Comparison of ENCODE assay signal across 10 mouse cellular contexts in the genomic region with DNA sequence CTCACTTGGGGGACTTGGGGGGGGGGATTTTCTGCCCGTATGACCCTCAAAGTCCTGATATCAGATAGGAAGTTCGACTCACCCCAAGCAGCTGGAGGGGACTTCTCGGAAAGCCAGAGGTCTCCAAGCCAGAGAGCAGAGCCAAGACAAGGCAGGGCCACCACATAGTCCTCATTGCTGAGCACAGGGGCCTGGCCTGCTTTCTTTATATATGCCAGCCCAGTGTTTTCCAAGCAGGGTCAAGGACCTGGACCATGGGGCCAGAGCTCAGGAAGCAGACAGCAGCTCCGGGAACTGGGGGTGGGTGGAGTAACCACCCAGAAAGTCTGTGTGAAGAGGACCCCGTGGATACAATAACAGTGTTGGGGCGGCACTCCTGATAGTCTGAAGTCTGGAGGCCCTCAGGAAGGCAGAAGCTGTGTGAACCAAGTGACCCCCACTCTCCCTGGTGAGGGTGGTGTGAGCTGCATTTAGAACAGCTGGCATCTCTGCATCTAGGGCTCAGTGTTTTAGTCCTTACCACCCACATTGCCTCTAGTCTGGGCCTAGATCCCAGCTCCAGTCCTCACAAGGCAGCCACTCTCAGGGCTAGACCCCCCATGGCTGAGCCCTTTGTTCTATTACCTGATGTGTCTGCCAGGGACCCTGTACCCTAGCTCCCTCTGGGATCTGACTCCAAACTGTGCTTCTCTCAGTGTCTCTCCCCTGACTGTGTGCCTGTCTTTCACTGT. TPM values are rescaled to one million over a fixed set of nuclear protein-coding genes. Genes with fewer than 3 reads are reported as not detected.
A peak's percentile ranks its signal among the peaks of the same experiment; 100 is the strongest.
DNase-seq lines count a peak whose midpoint lies in the region; ATAC-seq and TF ChIP-seq lines count a peak whose summit lies in the region.
"Had no signal": no experiment of that assay in that cellular context is flagged by ENCODE, and none has a peak within 500 bp of the region (broad histone marks: within the 10 kb centered on the region; RNA-seq: fewer than 3 reads in every experiment).

Itih3 (minus strand) TSS at position 386 of the 731 bp plus-strand sequence.

- no peaks in the 10 kb centered on the region for H3K27me3 ChIP-seq in heart, postnatal 0 days (ENCODE audit: control insufficient read depth, insufficient read depth, low read length)
- H3K27me3 ChIP-seq in cerebellum, adult 2 months (ENCODE audit: control insufficient read depth, insufficient read depth, low read length): no peaks in the 10 kb centered on the region
- H3K27me3 ChIP-seq in hindbrain, postnatal 0 days (ENCODE audit: insufficient read depth, low read length): no peaks in the 10 kb centered on the region
- H3K27me3 ChIP-seq in liver, embryonic 13.5 days: no peaks in the 10 kb centered on the region
- H3K27me3 ChIP-seq in thymus, adult 2 months (ENCODE audit: control insufficient read depth, insufficient read depth, low read length): no peaks in the 10 kb centered on the region

- no peak for TF ChIP-seq CTCF in heart, postnatal 0 days (IDR thresholded peaks at IDR 0.05; ENCODE audit: low read depth)
- TF ChIP-seq CTCF in cerebellum, adult 2 months (IDR thresholded peaks at IDR 0.05; ENCODE audit: borderline replicate concordance, insufficient read depth, low read depth, low read length): no peak
- TF ChIP-seq CTCF in hindbrain, postnatal 0 days (IDR thresholded peaks at IDR 0.05; ENCODE audit: low read depth): no peak
- no peak for TF ChIP-seq CTCF in thymus, adult 2 months (IDR thresholded peaks at IDR 0.05; ENCODE audit: borderline replicate concordance, control insufficient read depth, extremely low read depth, insufficient read depth, low read length, poor library complexity)

- no peaks in the 10 kb centered on the region for H3K36me3 ChIP-seq in heart, postnatal 0 days (replicated peaks; ENCODE audit: control insufficient read depth, insufficient read depth, low read length)
- H3K36me3 ChIP-seq in hindbrain, postnatal 0 days (ENCODE audit: insufficient read depth, low read length): no peaks in the 10 kb centered on the region
- 0 out of 2 replicates have a peak, but pooled peaks cover 4% of the 10 kb centered on the region for H3K36me3 ChIP-seq in liver, embryonic 13.5 days
- H3K36me3 ChIP-seq in thymus, adult 2 months (ENCODE audit: control insufficient read depth, insufficient read depth, low read length): no peaks in the 10 kb centered on the region

- no peak for TF ChIP-seq EP300 in heart, postnatal 0 days (IDR thresholded peaks at IDR 0.05; ENCODE audit: low read depth)

- H3K9ac ChIP-seq in heart, postnatal 0 days (replicated peaks; ENCODE audit: low read depth, low read length): no peak within 1 kb of the TSS
- no peak within 1 kb of the TSS for H3K9ac ChIP-seq in hindbrain, postnatal 0 days (replicated peaks; ENCODE audit: low read length)
- H3K9ac ChIP-seq in liver, embryonic 13.5 days: peak within 1 kb of the TSS; percentile 19

- WGBS in heart, postnatal 0 days: 36% methylated on average over 6 of the region's 6 CpGs
- WGBS in cerebellum, adult 2 months: 58% methylated on average over 6 of the region's 6 CpGs
- 66% methylated on average over 6 of the region's 6 CpGs for WGBS in hindbrain, postnatal 0 days
- 36% methylated on average over 6 of the region's 6 CpGs for WGBS in liver, embryonic 13.5 days (ENCODE audit: insufficient replicate concordance)
- WGBS in thymus, adult 2 months: 82% methylated on average over 6 of the region's 6 CpGs

- H3K27ac ChIP-seq in heart, postnatal 0 days (ENCODE audit: low read depth): no peak within 1 kb of the TSS
- no peak within 1 kb of the TSS for H3K27ac ChIP-seq in cerebellum, adult 2 months (ENCODE audit: insufficient read depth, low read length)
- peak within 1 kb of the TSS; percentile 52; the same call in 1 of the 2 replicates for H3K27ac ChIP-seq in hindbrain, postnatal 0 days
- peak within 1 kb of the TSS; percentile 50 for H3K27ac ChIP-seq in liver, embryonic 13.5 days
- H3K27ac ChIP-seq in thymus, adult 2 months (ENCODE audit: control insufficient read depth, insufficient read depth, low read length): no peak within 1 kb of the TSS

- H3K4me3 ChIP-seq in heart, postnatal 0 days (ENCODE audit: low read depth, low read length): no peak within 1 kb of the TSS
- H3K4me3 ChIP-seq in cerebellum, adult 2 months (replicated peaks; ENCODE audit: insufficient read depth, low read depth, low read length): no peak within 1 kb of the TSS
- no peak within 1 kb of the TSS for H3K4me3 ChIP-seq in hindbrain, postnatal 0 days (ENCODE audit: low read length)
- H3K4me3 ChIP-seq in liver, embryonic 13.5 days (replicated peaks): peak within 1 kb of the TSS; percentile 32
- no peak within 1 kb of the TSS for H3K4me3 ChIP-seq in thymus, adult 2 months (ENCODE audit: control insufficient read depth, insufficient read depth, low read length)

- no peaks in the 10 kb centered on the region for H3K9me3 ChIP-seq in heart, postnatal 0 days (replicated peaks; ENCODE audit: control insufficient read depth, low read length)
- H3K9me3 ChIP-seq in hindbrain, postnatal 0 days (ENCODE audit: low read length): no peaks in the 10 kb centered on the region
- H3K9me3 ChIP-seq in liver, embryonic 13.5 days (replicated peaks): no peaks in the 10 kb centered on the region

- H3K4me1 ChIP-seq in heart, postnatal 0 days (ENCODE audit: control insufficient read depth, insufficient read depth): no peaks in the 10 kb centered on the region
- no peaks in the 10 kb centered on the region for H3K4me1 ChIP-seq in cerebellum, adult 2 months (ENCODE audit: control insufficient read depth, insufficient read depth, low read length)
- H3K4me1 ChIP-seq in hindbrain, postnatal 0 days (ENCODE audit: insufficient read depth, low read length): no peaks in the 10 kb centered on the region
- 0 out of 2 replicates have a peak, but pooled peaks cover 10% of the 10 kb centered on the region for H3K4me1 ChIP-seq in liver, embryonic 13.5 days (replicated peaks)
- H3K4me1 ChIP-seq in thymus, adult 2 months (replicated peaks; ENCODE audit: control insufficient read depth, insufficient read depth, low read length): no peaks in the 10 kb centered on the region

- intact Hi-C loops in heart, postnatal 36 days (cut with DNase I): no loop called here
- intact Hi-C loops in gastrocnemius, postnatal 14 days (cut with DNase I; ENCODE audit: low total_unique reads): no loop called here

- H3K4me2 ChIP-seq in heart, postnatal 0 days (ENCODE audit: low read depth, low read length): no peak within 1 kb of the TSS
- no peak within 1 kb of the TSS for H3K4me2 ChIP-seq in hindbrain, postnatal 0 days (ENCODE audit: low read depth, low read length)
- H3K4me2 ChIP-seq in liver, embryonic 13.5 days: peak within 1 kb of the TSS; percentile 43

- no peak for DNase-seq in heart, postnatal 0 days (ENCODE audit: low spot score)
- no peak for DNase-seq in heart, postnatal 36 days
- peak; percentile 10 to 50 for DNase-seq in cerebellum, adult 2 months
- peak; percentile 55 for DNase-seq in hindbrain, postnatal 0 days (ENCODE audit: low spot score)
- no peak for DNase-seq in liver, embryonic 13.5 days
- no peak for DNase-seq in thymus, adult 2 months
- DNase-seq in gastrocnemius, postnatal 14 days: no peak
- no peak for DNase-seq in yolk sac, embryonic 10.5 days (ENCODE audit: low spot score)
- DNase-seq: thymus, postnatal 25 days had no signal

- TF ChIP-seq POLR2A in cerebellum, adult 2 months (IDR thresholded peaks at IDR 0.05; ENCODE audit: borderline replicate concordance, insufficient read depth, low read length): no peak
- no peak for TF ChIP-seq POLR2A in thymus, adult 2 months (IDR thresholded peaks at IDR 0.05; ENCODE audit: control insufficient read depth, extremely low read depth, insufficient read depth, low read length, poor library complexity)

- ATAC-seq in heart, postnatal 0 days (ENCODE audit: insufficient read depth, low read depth): peak; percentile 20; the same call in 1 of the 2 replicates
- peak; percentile 86 for ATAC-seq in hindbrain, postnatal 0 days
- peak; percentile 72 for ATAC-seq in liver, embryonic 13.5 days (ENCODE audit: low read depth)

RNA-seq across cellular contexts. Expression of gene Itih3, which starts in this region (rescaled TPM):
- total RNA-seq in heart, postnatal 0 days (2014; rRNA removed; ENCODE audit: low replicate concordance): 0.66 and 2.4 TPM in 2 replicates
- 0.49 and 0.72 TPM in 2 replicates for polyA plus RNA-seq in heart, postnatal 0 days (2015; fragmentation: Nextera tagmentation; extraction: Ambion mirVana)
- 1 to 10 TPM in 1 of 2 experiments, under 1 TPM in 1; 0.73 to 1.2 TPM for total RNA-seq in heart, postnatal 36 days (2021)
- polyA plus RNA-seq in cerebellum, adult 2 months (2012; rRNA removed): 76.7 and 82.8 TPM in 2 replicates
- total RNA-seq in hindbrain, postnatal 0 days (2014; rRNA removed): 8.6 and 14.1 TPM in 2 replicates
- polyA plus RNA-seq in hindbrain, postnatal 0 days (2015; fragmentation: Nextera tagmentation; extraction: Ambion mirVana): 8.2 and 10.1 TPM in 2 replicates
- polyA plus RNA-seq in liver, embryonic 13.5 days (2015; fragmentation: Nextera tagmentation; extraction: Ambion mirVana): 114 and 122 TPM in 2 replicates
- polyA plus RNA-seq in thymus, adult 2 months (2012; rRNA removed): 0.19 and 0.66 TPM in 2 replicates
- under 1 TPM; 0.13 to 0.18 TPM for total RNA-seq in gastrocnemius, postnatal 14 days (2021)
- total RNA-seq: hematopoietic stem cell, adult 5-6 weeks had no signal

Comparison
In these comparisons a context has a peak if more than half of its experiments do, and no peak if none do; other contexts are left out.
1. ATAC-seq: peak in every context shown above with its lines; median percentile 86 in hindbrain, postnatal 0 days; 72 in liver, embryonic 13.5 days; 20 in heart, postnatal 0 days.
2. DNase-seq: peak in cerebellum, adult 2 months (2 of 2) and hindbrain, postnatal 0 days (single experiment); none in heart, postnatal 0 days (single experiment), heart, postnatal 36 days (0 of 2), liver, embryonic 13.5 days (single experiment), thymus, adult 2 months (single experiment), gastrocnemius, postnatal 14 days (single experiment) and yolk sac, embryonic 10.5 days (single experiment).
3. H3K27ac ChIP-seq: peak in hindbrain, postnatal 0 days (single experiment) and liver, embryonic 13.5 days (single experiment); none in heart, postnatal 0 days (single experiment), cerebellum, adult 2 months (single experiment) and thymus, adult 2 months (single experiment).